Mouse (Mus musculus) forebrain, embryonic 15.5 days (tissue): ENCODE results near the gene Tnfsf9. TPM values are rescaled to one million over a fixed set of nuclear protein-coding genes. Genes with fewer than 3 reads are reported as not detected.

Source experiments
- ATAC-seq: fragments of 200-750 bp; cut with Nextera tagmentation; replicated peaks from 2 replicates; pipeline ENCODE4 v1.8.0; 2017; ENCODE audit warnings: mild to moderate bottlenecking, moderate TSS enrichment, moderate library complexity
- H3K27ac ChIP-seq: fragments of 300-500 bp; sonication (generic); replicated peaks from 2 replicates; pipeline ENCODE4 v1.5.1; 2015; ENCODE audit warnings: mild to moderate bottlenecking, inconsistent platforms
- H3K27me3 ChIP-seq: fragments of 300-500 bp; sonication (generic); 2 replicates; pipeline ENCODE4 v1.6.1; 2015; ENCODE audit warnings: inconsistent platforms
- H3K36me3 ChIP-seq: fragments of 300-500 bp; sonication (generic); 2 replicates; pipeline ENCODE4 v1.6.1; 2015; ENCODE audit warnings: mild to moderate bottlenecking, inconsistent platforms
- H3K4me1 ChIP-seq: fragments of 300-500 bp; sonication (generic); 2 replicates; pipeline ENCODE4 v1.6.1; 2015; ENCODE audit warnings: inconsistent platforms
- H3K4me2 ChIP-seq: fragments of 300-500 bp; sonication (generic); replicated peaks from 2 replicates; pipeline ENCODE4 v1.6.1; 2015; ENCODE audit warnings: mild to moderate bottlenecking, inconsistent platforms
- H3K4me3 ChIP-seq: fragments of 300-500 bp; sonication (generic); 2 replicates; pipeline ENCODE4 v1.5.1; 2015; ENCODE audit warnings: mild to moderate bottlenecking, inconsistent platforms
- H3K9ac ChIP-seq: fragments of 300-500 bp; sonication (generic); replicated peaks from 2 replicates; pipeline ENCODE4 v1.6.1; 2015; ENCODE audit warnings: mild to moderate bottlenecking, inconsistent platforms
- H3K9me3 ChIP-seq: fragments of 300-500 bp; sonication (generic); 2 replicates; pipeline ENCODE4 v1.6.1; 2016; ENCODE audit warnings: inconsistent platforms
- WGBS: fragments of 180-500 bp; shearing (Covaris S2); methylation state at CpG from one replicate; pipeline ENCODE4 v1.1.7; 2015; ENCODE audit warnings: mixed read lengths; 5-methylcytosine and 5-hydroxymethylcytosine counted together
- polyA plus RNA-seq: library from polyadenylated mRNA; unstranded; fragments of >200 nt; fragmentation: Nextera tagmentation; extraction: Ambion mirVana; gene quantifications from 2 replicates; pipeline ENCODE4 v1.2.1, GENCODE M21; 2015

Gene Tnfsf9
- polyA plus RNA-seq = 10.2 and 10.3 TPM in 2 replicates

GRCm38 (mm10) chr17:57105181-57106034, at the start of gene Tnfsf9:
Tnfsf9 (plus strand) TSS chr17:57105325.
- ATAC-seq = peak; percentile 86
- WGBS = under 1% methylated on average over 58 of the region's 61 CpGs
- peak within 1 kb of the TSS; percentile 70 for H3K9ac ChIP-seq
- H3K27me3 ChIP-seq = no peaks in the 10 kb centered on the region
- no peaks in the 10 kb centered on the region for H3K36me3 ChIP-seq
- H3K27ac ChIP-seq = peak within 1 kb of the TSS; percentile 54
- peak within 1 kb of the TSS; percentile 71 for H3K4me2 ChIP-seq
- no peaks in the 10 kb centered on the region for H3K9me3 ChIP-seq
- H3K4me3 ChIP-seq = peak within 1 kb of the TSS; percentile 86
- H3K4me1 ChIP-seq = peaks cover 23% of the 10 kb centered on the region

DNA sequence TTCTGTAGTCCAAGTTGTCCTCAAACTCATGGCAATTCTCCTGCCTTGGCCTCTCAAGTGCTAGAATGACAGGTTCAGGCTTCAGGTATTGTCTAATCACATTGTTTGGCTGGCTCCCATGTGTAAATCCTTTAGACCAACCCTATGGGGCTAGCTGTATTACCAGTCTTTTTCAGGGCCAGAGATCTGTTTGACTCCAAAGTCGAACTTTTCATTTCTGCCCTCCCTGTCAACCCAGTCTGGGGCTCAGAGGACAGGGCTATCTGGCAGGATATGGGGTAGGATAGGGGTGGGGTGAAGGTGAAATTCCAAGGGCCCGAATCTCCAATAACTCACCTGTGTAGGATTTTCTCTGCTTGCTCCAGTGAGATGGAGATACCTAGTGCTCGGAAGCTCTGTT, 48.9 kb upstream of the Tnfsf9 start:
- no peak for ATAC-seq
- no peak overlapping the region for H3K4me3 ChIP-seq
- peaks cover 44% of the 10 kb centered on the region for H3K36me3 ChIP-seq
- 89% methylated on average over 3 of the region's 3 CpGs for WGBS
- no peak overlapping the region for H3K9ac ChIP-seq
- peaks cover 20% of the 10 kb centered on the region for H3K4me1 ChIP-seq
- no peak overlapping the region for H3K27ac ChIP-seq
- no peaks in the 10 kb centered on the region for H3K9me3 ChIP-seq
- peaks cover 4% of the 10 kb centered on the region; the same call in 1 of the 2 replicates for H3K27me3 ChIP-seq
- H3K4me2 ChIP-seq = no peak overlapping the region

GRCm38 (mm10) chr17:57058891-57059485, 46.1 kb upstream of the Tnfsf9 start, which contains the start of gene Crb3:
Crb3 (plus strand) TSS chr17:57059105.
- Histone ChIP-seq H3K9me3 (no peaks in the 10 kb centered on the region), H3K4me3 (peak within 1 kb of the TSS; percentile 90), H3K27ac (peak within 1 kb of the TSS; percentile 95), H3K27me3 (peaks cover 26% of the 10 kb centered on the region), H3K9ac (peak within 1 kb of the TSS; percentile 81), H3K36me3 (peaks cover 18% of the 10 kb centered on the region; the same call in 1 of the 2 replicates), H3K4me2 (peak within 1 kb of the TSS; percentile 57), H3K4me1 (peaks cover 25% of the 10 kb centered on the region)
- 0% methylated on average over 16 of the region's 22 CpGs for WGBS
- peak; percentile 7; the same call in 1 of the 2 replicates for ATAC-seq

GRCm38 (mm10) chr17:57059486-57059977, 45.6 kb upstream of the Tnfsf9 start, which contains the start of gene Slc25a23:
Slc25a23 (minus strand) TSS chr17:57059863.
- H3K27me3 ChIP-seq = peaks cover 31% of the 10 kb centered on the region
- peak within 1 kb of the TSS; percentile 81 for H3K9ac ChIP-seq
- 0% methylated on average over 36 of the region's 45 CpGs for WGBS
- H3K4me1 ChIP-seq = peaks cover 25% of the 10 kb centered on the region
- peak within 1 kb of the TSS; percentile 95 for H3K27ac ChIP-seq
- peaks cover 13% of the 10 kb centered on the region; the same call in 1 of the 2 replicates for H3K36me3 ChIP-seq
- H3K9me3 ChIP-seq = no peaks in the 10 kb centered on the region
- H3K4me3 ChIP-seq = peak within 1 kb of the TSS; percentile 90
- H3K4me2 ChIP-seq = peak within 1 kb of the TSS; percentile 57
- ATAC-seq = peak; percentile 80

GRCm38 (mm10) chr17:57060231-57060801, 44.8 kb upstream of the Tnfsf9 start:
- Histone ChIP-seq H3K4me2 (peak overlapping the region; percentile 57), H3K4me3 (peak overlapping the region; percentile 90), H3K36me3 (peaks cover 6% of the 10 kb centered on the region; the same call in 1 of the 2 replicates), H3K9me3 (no peaks in the 10 kb centered on the region), H3K27me3 (peaks cover 31% of the 10 kb centered on the region), H3K27ac (peak overlapping the region; percentile 95), H3K9ac (peak overlapping the region; percentile 81), H3K4me1 (peaks cover 25% of the 10 kb centered on the region)
- under 1% methylated on average over 44 of the region's 44 CpGs for WGBS
- peak; percentile 92 for ATAC-seq

DNA sequence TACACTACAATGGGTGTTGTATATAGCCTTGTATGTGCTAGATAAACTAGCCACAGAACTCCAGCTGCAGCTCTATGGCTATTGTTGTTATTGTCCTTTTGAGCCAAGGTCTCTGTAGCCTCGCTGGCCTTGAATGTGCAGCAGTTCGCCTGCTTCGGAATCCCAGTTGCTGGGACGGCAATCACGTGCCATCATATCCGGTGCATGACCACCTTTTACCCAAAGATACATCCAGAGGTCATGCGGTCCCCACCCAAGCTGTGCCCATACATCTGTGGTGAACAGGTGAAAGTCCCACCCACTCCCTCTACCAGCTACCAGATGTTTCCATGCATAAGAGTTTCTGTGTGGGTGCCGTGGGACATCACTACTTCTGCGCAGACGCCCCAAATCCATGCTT, 44.1 kb upstream of the Tnfsf9 start:
- H3K27ac ChIP-seq = no peak overlapping the region
- no peak for ATAC-seq

DNA sequence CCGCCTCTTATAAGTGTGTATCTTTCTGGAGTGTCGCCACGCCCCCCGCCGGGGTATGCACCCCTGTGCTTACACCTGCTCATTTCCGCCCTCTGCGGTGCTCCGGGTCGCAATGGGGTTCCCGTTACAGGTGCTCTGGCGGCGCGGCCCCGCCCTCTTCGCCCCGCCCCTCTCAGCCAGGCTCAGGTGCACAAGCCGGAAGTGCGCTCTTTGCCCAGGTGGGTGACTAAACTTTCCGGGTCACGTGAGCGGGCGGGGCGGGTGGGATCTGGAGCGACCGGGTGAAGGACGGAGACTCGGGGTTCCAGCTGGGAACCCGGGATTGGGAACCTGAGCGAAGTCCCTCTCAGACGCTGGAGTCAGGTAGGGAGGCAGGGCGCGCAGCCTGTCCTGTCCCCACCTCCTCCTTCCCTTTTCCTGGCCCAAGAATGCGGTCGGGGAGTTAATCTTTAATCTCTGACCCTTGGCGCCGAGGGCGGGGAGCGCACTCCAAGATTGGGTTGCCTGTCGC, 43.1 kb upstream of the Tnfsf9 start:
- Histone ChIP-seq H3K9me3 (no peaks in the 10 kb centered on the region), H3K4me3 (peak overlapping the region; percentile 21), H3K9ac (no peak overlapping the region), H3K27me3 (peaks cover 31% of the 10 kb centered on the region), H3K36me3 (no peaks in the 10 kb centered on the region), H3K4me1 (peaks cover 25% of the 10 kb centered on the region), H3K27ac (no peak overlapping the region), H3K4me2 (peak overlapping the region; percentile 33)
- ATAC-seq = no peak
- under 1% methylated on average over 39 of the region's 39 CpGs for WGBS

More for the DNA sequence above, 44.1 kb upstream of the Tnfsf9 start:
- WGBS = 42% methylated on average over 10 of the region's 10 CpGs
- Histone ChIP-seq H3K4me2 (peak overlapping the region; percentile 57), H3K4me3 (peak overlapping the region; percentile 90), H3K9me3 (no peaks in the 10 kb centered on the region), H3K27me3 (peaks cover 31% of the 10 kb centered on the region), H3K9ac (0 out of 2 replicates have a peak overlapping the region, but pooled peaks have one; percentile 81), H3K4me1 (peaks cover 25% of the 10 kb centered on the region), H3K36me3 (0 out of 2 replicates have a peak, but pooled peaks cover 3% of the 10 kb centered on the region)

DNA sequence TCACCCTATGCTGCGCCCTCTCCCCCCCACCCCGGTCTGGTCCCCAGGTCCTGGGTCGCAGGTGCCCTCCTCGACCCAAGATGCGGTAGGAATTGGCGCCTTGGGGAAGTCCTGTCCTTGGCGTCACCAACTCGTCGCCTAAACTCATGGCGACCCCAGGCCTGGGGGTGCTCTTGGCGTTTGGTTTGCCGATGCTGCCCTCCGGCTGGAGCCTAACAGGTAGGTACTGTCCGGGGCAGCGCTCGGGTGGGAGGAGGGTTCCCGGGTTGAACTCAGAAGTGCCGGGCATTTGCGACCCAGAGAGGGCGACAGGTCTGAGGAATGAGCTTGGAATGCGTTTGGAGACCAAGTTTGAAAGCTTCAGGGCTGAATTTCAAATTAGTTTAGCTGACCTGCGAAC, 42.6 kb upstream of the Tnfsf9 start:
- peak overlapping the region; percentile 21 for H3K4me3 ChIP-seq
- H3K27ac ChIP-seq = no peak overlapping the region
- no peak for ATAC-seq
- H3K36me3 ChIP-seq = no peaks in the 10 kb centered on the region
- peaks cover 25% of the 10 kb centered on the region for H3K4me1 ChIP-seq
- no peak overlapping the region for H3K9ac ChIP-seq
- WGBS = under 1% methylated on average over 22 of the region's 22 CpGs
- peak overlapping the region; percentile 33 for H3K4me2 ChIP-seq
- no peaks in the 10 kb centered on the region for H3K9me3 ChIP-seq
- H3K27me3 ChIP-seq = peaks cover 31% of the 10 kb centered on the region

DNA sequence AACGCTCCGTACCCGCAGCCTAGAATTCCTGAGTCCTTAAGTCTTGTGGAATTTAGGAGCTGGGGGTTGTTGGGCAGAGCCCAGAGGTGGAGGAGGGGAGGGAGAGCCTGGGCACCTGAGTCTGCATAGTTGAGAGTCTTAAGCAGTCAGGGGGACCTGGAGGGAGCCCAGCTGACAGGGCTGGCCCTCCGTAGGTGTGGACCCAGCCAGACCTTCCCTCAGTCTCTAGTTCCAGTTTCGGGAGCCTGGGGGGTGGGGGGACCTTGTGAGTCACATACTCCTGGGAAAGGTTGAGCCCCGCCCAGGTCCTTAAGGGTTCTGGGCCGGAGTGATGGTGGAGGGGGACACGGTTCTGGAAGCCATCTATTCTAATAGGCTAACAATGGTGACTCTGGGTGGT, 42.1 kb upstream of the Tnfsf9 start:
- Histone ChIP-seq H3K4me3 (no peak overlapping the region), H3K27me3 (peaks cover 31% of the 10 kb centered on the region), H3K4me1 (peaks cover 23% of the 10 kb centered on the region), H3K9me3 (no peaks in the 10 kb centered on the region), H3K4me2 (no peak overlapping the region), H3K9ac (no peak overlapping the region), H3K27ac (no peak overlapping the region), H3K36me3 (no peaks in the 10 kb centered on the region)
- no peak for ATAC-seq
- WGBS = 8% methylated on average over 8 of the region's 8 CpGs

DNA sequence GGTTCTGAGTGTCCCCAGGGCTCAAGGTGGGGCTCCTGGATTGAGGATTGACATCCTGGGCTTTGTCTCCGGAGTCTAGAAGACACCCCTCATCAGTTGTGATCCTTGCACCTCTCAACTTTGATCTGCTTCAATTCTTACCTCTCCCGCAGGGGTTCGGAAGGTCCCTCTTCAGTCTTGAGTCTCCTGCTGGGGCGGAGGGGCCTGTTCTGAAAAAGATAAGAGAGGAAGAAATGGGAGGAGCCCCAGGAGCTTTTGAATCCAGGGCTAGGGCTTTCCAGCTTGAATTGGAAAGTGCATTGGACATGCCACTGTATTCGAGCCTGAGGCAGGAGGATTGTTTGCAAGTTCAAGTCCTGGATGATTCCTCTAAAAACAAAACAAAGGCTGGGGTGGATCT, 38.2 kb upstream of the Tnfsf9 start:
- 61% methylated on average over 5 of the region's 5 CpGs for WGBS
- Histone ChIP-seq H3K4me3 (no peak overlapping the region), H3K4me2 (no peak overlapping the region), H3K27ac (no peak overlapping the region), H3K9ac (no peak overlapping the region), H3K36me3 (no peaks in the 10 kb centered on the region), H3K4me1 (peaks cover 2% of the 10 kb centered on the region; the same call in 1 of the 2 replicates), H3K9me3 (no peaks in the 10 kb centered on the region), H3K27me3 (peaks cover 22% of the 10 kb centered on the region)
- no peak for ATAC-seq

- Histone ChIP-seq H3K9ac (peak overlapping the region; percentile 23; the same call in 1 of the 2 replicates), H3K9me3 (no peaks in the 10 kb centered on the region), H3K36me3 (no peaks in the 10 kb centered on the region), H3K4me1 (no peaks in the 10 kb centered on the region), H3K4me3 (peak overlapping the region; percentile 22), H3K4me2 (peak overlapping the region; percentile 30), H3K27ac (no peak overlapping the region), H3K27me3 (no peaks in the 10 kb centered on the region)
- 11% methylated on average over 9 of the region's 9 CpGs for WGBS
- ATAC-seq = no peak
Observed at GRCm38 (mm10) chr17:57070272-57070671, 34.9 kb upstream of the Tnfsf9 start.
